Mouse (Mus musculus): ENCODE data around the gene Fkbp4.
"Not testable (repeated sequence)": the region's sequence is repeated elsewhere in the genome, so short reads cannot be mapped to it uniquely, and the experiment has no call there.

The Fkbp4 gene

GRCm38 (mm10) chr6:128398996-128399395, 39.5 kb downstream of the Fkbp4 start, which contains the start of gene Nrip2:
Nrip2 (plus strand) TSS chr6:128399296.
- no peak for DNase-seq (ENCODE audit: extremely low read depth, low read depth, low spot score)

- DNase-seq (ENCODE audit: extremely low read depth, low read depth, low spot score): peak; percentile 95
Measured at GRCm38 (mm10) chr6:128397574-128398261, 40.8 kb downstream of the Fkbp4 start.

GRCm38 (mm10) chr6:128390683-128391082, 47.8 kb downstream of the Fkbp4 start:
- peak; percentile 84 for DNase-seq (ENCODE audit: extremely low read depth, low read depth, low spot score)

GRCm38 (mm10) chr6:128389185-128389584, 49.3 kb downstream of the Fkbp4 start:
- peak; percentile 97 for DNase-seq (ENCODE audit: extremely low read depth, low read depth, low spot score)

- DNase-seq (ENCODE audit: extremely low read depth, low read depth, low spot score): peak; percentile 69
Measured at GRCm38 (mm10) chr6:128385026-128385425, 53.5 kb downstream of the Fkbp4 start.

- no peak for DNase-seq (ENCODE audit: extremely low read depth, low read depth, low spot score)
Measured at GRCm38 (mm10) chr6:128383752-128384151, 54.7 kb downstream of the Fkbp4 start.

GRCm38 (mm10) chr6:128381254-128381653, 57.2 kb downstream of the Fkbp4 start:
- no peak for DNase-seq (ENCODE audit: extremely low read depth, low read depth, low spot score)

- not testable (repeated sequence) for DNase-seq (ENCODE audit: extremely low read depth, low read depth, low spot score)
Measured at GRCm38 (mm10) chr6:128380594-128381167, 57.8 kb downstream of the Fkbp4 start.
